Mouse (Mus musculus) embryonic facial prominence, embryonic 14.5 days (tissue): Measurements from ENCODE around the gene Ppbp. TPM values are rescaled to one million over a fixed set of nuclear protein-coding genes. Genes with fewer than 3 reads are reported as not detected.

Experiments used
- ATAC-seq: fragments of 200-750 bp; cut with Nextera tagmentation; 2 replicates; pipeline ENCODE4 v1.8.0; 2017; ENCODE audit warnings: low read depth, moderate number of reproducible peaks, moderate TSS enrichment
- DNase-seq: peaks from one replicate; pipeline ENCODE4 v3.0.0-alpha.2; 2015; ENCODE audit warnings: low spot score
- H3K27ac ChIP-seq: fragments of 300-500 bp; sonication (generic); replicated peaks from 2 replicates; pipeline ENCODE4 v1.5.1; 2014; ENCODE audit warnings: low read depth, mild to moderate bottlenecking, low read length, moderate library complexity
- H3K27me3 ChIP-seq: fragments of 300-500 bp; sonication (generic); replicated peaks from 2 replicates; pipeline ENCODE4 v1.6.1; 2014; ENCODE audit warnings: low read length; ENCODE audit not compliant: control insufficient read depth, insufficient read depth
- H3K36me3 ChIP-seq: fragments of 300-500 bp; sonication (generic); 2 replicates; pipeline ENCODE4 v1.6.1; 2014; ENCODE audit warnings: low read length, mixed read lengths; ENCODE audit not compliant: control insufficient read depth, insufficient read depth
- H3K4me1 ChIP-seq: fragments of 300-500 bp; sonication (generic); 2 replicates; pipeline ENCODE4 v1.6.1; 2014; ENCODE audit warnings: antibody characterized with exemption, low read length; ENCODE audit not compliant: control insufficient read depth, insufficient read depth
- H3K4me2 ChIP-seq: fragments of 300-500 bp; sonication (generic); 2 replicates; pipeline ENCODE4 v1.6.1; 2014; ENCODE audit warnings: low read depth, mild to moderate bottlenecking, low read length, moderate library complexity, mixed read lengths
- H3K4me3 ChIP-seq: fragments of 300-500 bp; sonication (generic); 2 replicates; pipeline ENCODE4 v1.5.1; 2014; ENCODE audit warnings: low read depth, mild to moderate bottlenecking, low read length
- H3K9ac ChIP-seq: fragments of 300-500 bp; sonication (generic); 2 replicates; pipeline ENCODE4 v1.6.1; 2014; ENCODE audit warnings: low read depth, mild to moderate bottlenecking, low read length, moderate library complexity, mixed read lengths
- H3K9me3 ChIP-seq: fragments of 300-500 bp; sonication (generic); 2 replicates; pipeline ENCODE4 v1.6.1; 2016; ENCODE audit warnings: low read length; ENCODE audit not compliant: control insufficient read depth
- WGBS: fragments of 180-500 bp; shearing (Covaris S2); extraction: QIAGEN DNeasy Blood & Tissue Kit; methylation state at CpG from one replicate; pipeline ENCODE4 v1.1.7; 2014; 5-methylcytosine and 5-hydroxymethylcytosine counted together
- polyA plus RNA-seq: library from polyadenylated mRNA; unstranded; fragments of >200 nt; fragmentation: Nextera tagmentation; extraction: Ambion mirVana; gene quantifications from 2 replicates; pipeline ENCODE4 v1.2.1, GENCODE M21; 2014

Gene Ppbp
- polyA plus RNA-seq, 1 experiment from 2014 or later, result 3.6 TPM

DNA sequence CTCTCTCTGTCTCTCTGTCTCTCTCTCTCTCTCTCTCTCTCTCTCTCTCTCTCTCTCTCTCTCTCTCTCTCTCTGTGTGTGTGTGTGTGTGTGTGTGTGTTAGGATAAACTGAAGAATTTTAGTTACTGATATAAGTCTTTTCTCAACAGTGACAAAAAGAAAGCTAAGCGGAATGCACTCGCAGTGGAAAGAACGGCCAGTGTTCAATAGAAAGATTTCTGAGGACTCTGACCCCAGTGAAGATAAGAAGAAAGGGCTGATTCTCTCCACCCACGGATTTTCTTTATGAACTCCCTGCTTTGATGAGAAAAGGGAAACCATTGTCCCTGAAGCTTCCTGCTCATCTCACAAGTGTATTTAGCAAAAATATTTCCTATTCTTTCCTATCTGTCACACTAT is 8.0 kb upstream of the Ppbp start:
- H3K36me3 ChIP-seq, result no peaks in the 10 kb centered on the region
- no peaks in the 10 kb centered on the region for H3K9me3 ChIP-seq
- ATAC-seq, result no peak
- H3K4me3 ChIP-seq, result no peak overlapping the region
- peaks cover 34% of the 10 kb centered on the region for H3K4me1 ChIP-seq
- peaks cover 7% of the 10 kb centered on the region for H3K27me3 ChIP-seq
- 61% methylated on average over 4 of the region's 4 CpGs for WGBS
- DNase-seq, result no peak
- no peak overlapping the region for H3K4me2 ChIP-seq
- H3K27ac ChIP-seq, result no peak overlapping the region
- no peak overlapping the region for H3K9ac ChIP-seq

DNA sequence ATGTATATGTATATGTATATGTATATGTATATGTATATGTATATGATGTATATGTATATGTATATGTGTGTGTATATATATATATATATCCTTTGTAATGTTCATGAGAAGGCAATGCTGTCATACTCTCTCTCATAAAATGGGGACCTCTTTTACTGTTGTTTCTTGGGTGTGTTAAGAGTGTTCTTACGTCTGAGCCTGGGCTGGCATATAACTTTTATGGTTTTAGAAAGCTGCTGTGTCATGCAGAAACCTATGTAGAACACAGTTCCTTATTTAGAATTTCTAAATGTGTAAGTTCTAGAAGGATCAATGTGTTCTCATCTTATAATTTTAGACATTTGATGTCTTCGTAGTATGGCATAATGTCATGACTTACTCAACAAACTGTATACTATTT is 7.5 kb upstream of the Ppbp start:
- Histone ChIP-seq H3K9ac (no peak overlapping the region), H3K27ac (no peak overlapping the region), H3K4me3 (no peak overlapping the region), H3K4me1 (peaks cover 34% of the 10 kb centered on the region), H3K36me3 (no peaks in the 10 kb centered on the region), H3K9me3 (no peaks in the 10 kb centered on the region), H3K4me2 (no peak overlapping the region), H3K27me3 (peaks cover 7% of the 10 kb centered on the region)
- ATAC-seq (no peak), DNase-seq (no peak)
- WGBS, result 91% methylated on average over 2 of the region's 2 CpGs

DNA sequence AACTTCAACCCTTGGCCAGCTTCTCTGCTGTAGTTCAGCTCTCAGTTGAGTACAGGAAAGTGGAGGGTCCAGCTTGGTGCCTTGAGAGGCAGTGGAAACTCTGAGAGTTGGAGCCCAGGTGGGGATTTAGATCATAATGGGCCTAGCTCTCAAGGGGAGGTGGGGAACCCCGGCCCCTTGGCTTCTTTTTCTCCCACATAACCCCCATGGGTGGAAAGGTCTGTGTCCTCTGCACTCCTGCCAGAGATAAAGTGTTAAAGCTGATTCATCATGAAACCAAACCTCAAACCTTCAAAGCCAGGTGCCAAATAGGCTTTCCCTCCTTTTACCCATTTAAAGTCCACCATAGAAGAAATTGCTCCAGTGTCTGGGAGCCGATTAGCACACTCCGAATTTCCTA is 6.5 kb upstream of the Ppbp start:
- Histone ChIP-seq H3K4me2 (no peak overlapping the region), H3K27ac (no peak overlapping the region), H3K4me3 (no peak overlapping the region), H3K27me3 (peaks cover 7% of the 10 kb centered on the region), H3K9ac (no peak overlapping the region), H3K36me3 (no peaks in the 10 kb centered on the region), H3K9me3 (no peaks in the 10 kb centered on the region), H3K4me1 (peaks cover 29% of the 10 kb centered on the region)
- ATAC-seq (no peak), DNase-seq (no peak)
- 80% methylated on average over 3 of the region's 3 CpGs for WGBS

GRCm38 (mm10) chr5:90763912-90764665 is 4.2 kb upstream of the Ppbp start:
- H3K9ac ChIP-seq, result no peak overlapping the region
- ATAC-seq (no peak), DNase-seq (no peak)
- WGBS, result 50% methylated on average over 12 of the region's 12 CpGs
- no peak overlapping the region for H3K4me2 ChIP-seq
- no peak overlapping the region for H3K4me3 ChIP-seq
- no peaks in the 10 kb centered on the region for H3K36me3 ChIP-seq
- H3K9me3 ChIP-seq, result no peaks in the 10 kb centered on the region
- H3K27me3 ChIP-seq, result peaks cover 7% of the 10 kb centered on the region
- no peak overlapping the region for H3K27ac ChIP-seq
- H3K4me1 ChIP-seq, result peaks cover 10% of the 10 kb centered on the region; the same call in 1 of the 2 replicates

- no peaks in the 10 kb centered on the region for H3K27me3 ChIP-seq
- DNase-seq, result peak; percentile 48
- 57% methylated on average over 8 of the region's 8 CpGs for WGBS
- H3K4me3 ChIP-seq, result no peak overlapping the region
- no peak for ATAC-seq
- H3K4me1 ChIP-seq, result 0 out of 2 replicates have a peak, but pooled peaks cover 5% of the 10 kb centered on the region
- H3K36me3 ChIP-seq, result no peaks in the 10 kb centered on the region
- no peak overlapping the region for H3K4me2 ChIP-seq
- H3K9me3 ChIP-seq, result no peaks in the 10 kb centered on the region
- H3K9ac ChIP-seq, result no peak overlapping the region
- no peak overlapping the region for H3K27ac ChIP-seq
Observed at GRCm38 (mm10) chr5:90765821-90766606, 2.3 kb upstream of the Ppbp start.

GRCm38 (mm10) chr5:90771369-90771768 is 3.1 kb downstream of the Ppbp start:
- DNase-seq (no peak), ATAC-seq (no peak)
- no peaks in the 10 kb centered on the region; the same call in 1 of the 2 replicates for H3K4me1 ChIP-seq
- no peaks in the 10 kb centered on the region for H3K36me3 ChIP-seq
- H3K9ac ChIP-seq, result no peak overlapping the region
- no peaks in the 10 kb centered on the region for H3K9me3 ChIP-seq
- H3K4me3 ChIP-seq, result no peak overlapping the region
- H3K27ac ChIP-seq, result no peak overlapping the region
- H3K4me2 ChIP-seq, result no peak overlapping the region
- no peaks in the 10 kb centered on the region for H3K27me3 ChIP-seq
- 69% methylated on average over 3 of the region's 3 CpGs for WGBS

- no peaks in the 10 kb centered on the region for H3K9me3 ChIP-seq
- no peak for DNase-seq
- H3K4me1 ChIP-seq, result no peaks in the 10 kb centered on the region; the same call in 1 of the 2 replicates
- no peak within 1 kb of the TSS for H3K4me2 ChIP-seq
- no peak within 1 kb of the TSS for H3K9ac ChIP-seq
- 84% methylated on average over 16 of the region's 16 CpGs for WGBS
- no peak within 1 kb of the TSS for H3K4me3 ChIP-seq
- no peaks in the 10 kb centered on the region; the same call in 1 of the 2 replicates for H3K27me3 ChIP-seq
- no peak for ATAC-seq
- no peaks in the 10 kb centered on the region for H3K36me3 ChIP-seq
- no peak within 1 kb of the TSS; the same call in 1 of the 2 replicates for H3K27ac ChIP-seq
Observed at GRCm38 (mm10) chr5:90771880-90772653, 3.7 kb downstream of the Ppbp start, which contains the start of gene Pf4. TSS of gene Pf4 (plus strand) at chr5:90772435.

- Histone ChIP-seq H3K27me3 (no peaks in the 10 kb centered on the region; the same call in 1 of the 2 replicates), H3K4me1 (no peaks in the 10 kb centered on the region; the same call in 1 of the 2 replicates), H3K4me3 (no peak overlapping the region), H3K9ac (no peak overlapping the region), H3K36me3 (no peaks in the 10 kb centered on the region), H3K4me2 (no peak overlapping the region), H3K27ac (no peak overlapping the region), H3K9me3 (no peaks in the 10 kb centered on the region)
- no peak for ATAC-seq
- no peak for DNase-seq
- 81% methylated on average over 5 of the region's 5 CpGs for WGBS
Observed at GRCm38 (mm10) chr5:90775562-90775961, 7.2 kb downstream of the Ppbp start.
